Mouse (Mus musculus): Measurements from ENCODE around the gene Smpdl3b. TPM values are rescaled to one million over a fixed set of nuclear protein-coding genes. Genes with fewer than 3 reads are reported as not detected.
A peak's percentile ranks its signal among the peaks of the same experiment; 100 is the strongest.

The Smpdl3b gene
- polyA plus RNA-seq (2012; fragmentation: generic; extraction: Trizol), result 21.4 TPM
- long read RNA-seq, experiment 1, transcript Smpdl3b-201 (8 exons, 2,006 nt), result major isoform, 12 of 18 reads
- long read RNA-seq, experiment 1, partial matches to known transcripts, result 5 of 18 reads
- long read RNA-seq, experiment 1, other reads (novel, unspliced or antisense), result 1 of 18 reads
- long read RNA-seq, experiment 2, transcript Smpdl3b-201 (8 exons, 2,006 nt), result major isoform, 113 of 123 reads
- long read RNA-seq, experiment 2, partial matches to known transcripts, result 0 of 123 reads
- long read RNA-seq, experiment 2, other reads (novel, unspliced or antisense), result 10 of 123 reads

DNA sequence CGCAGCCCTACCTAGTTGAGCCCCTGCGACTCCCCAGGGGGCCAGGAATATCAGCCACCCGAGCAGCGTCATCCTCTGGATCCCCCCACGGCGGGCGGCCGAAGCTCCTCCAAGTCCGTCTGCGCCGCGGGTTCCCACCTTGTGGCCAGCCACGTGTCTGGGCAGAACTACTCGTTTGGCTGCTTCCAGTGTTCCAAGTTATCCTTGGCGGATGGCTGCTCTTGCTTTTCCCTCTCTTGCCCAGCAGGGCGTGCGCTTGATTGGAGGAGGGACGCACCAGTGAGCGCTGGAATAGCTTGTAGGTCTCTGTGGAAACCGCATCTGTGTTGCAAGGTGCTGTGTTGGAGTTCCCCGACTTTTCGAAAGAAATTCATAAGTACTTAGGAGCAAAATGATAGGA is at the start of gene Smpdl3b:
Gene Smpdl3b (minus strand): TSS at position 279 of the 400 bp plus-strand sequence.
- Histone ChIP-seq H3K79me3 (ENCODE audit: low read depth) (no peaks in the 10 kb centered on the region), H3K4me3 (ENCODE audit: insufficient read depth, poor library complexity, severe bottlenecking) (peak within 1 kb of the TSS; percentile 41)

DNA sequence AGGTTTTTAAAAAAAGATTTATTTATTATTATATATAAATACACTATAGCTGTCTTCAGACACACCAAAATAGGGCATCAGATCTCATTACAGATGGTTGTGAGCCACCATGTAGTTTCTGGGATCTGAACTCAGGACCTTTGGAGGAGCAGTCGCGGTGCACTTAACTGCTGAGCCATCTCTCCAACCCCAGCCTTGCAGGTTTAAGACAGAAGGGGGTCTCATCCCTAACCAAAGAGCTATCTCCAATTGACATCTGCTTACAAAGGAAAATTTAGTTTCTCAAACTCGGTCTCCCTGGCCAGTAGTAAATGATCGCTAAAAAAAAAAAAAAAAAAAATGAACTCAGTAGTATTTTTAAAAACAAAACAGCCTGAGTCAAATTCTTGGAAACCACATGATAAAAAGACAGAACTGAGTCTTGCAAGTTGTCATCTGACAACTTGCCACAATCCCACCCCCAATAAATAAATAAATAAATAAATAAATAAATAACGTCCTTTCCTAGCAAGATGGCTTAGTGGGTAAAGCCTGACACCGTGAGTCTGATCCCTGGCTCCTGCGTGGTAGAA is 49.7 kb upstream of the Smpdl3b start:
- TF ChIP-seq CTCF (IDR thresholded peaks at IDR 0.05; ENCODE audit: control insufficient read depth, insufficient read depth, insufficient read length), result no peak
- no peak for TF ChIP-seq MAX (IDR thresholded peaks at IDR 0.05)
- TF ChIP-seq MYOG (IDR thresholded peaks at IDR 0.05; ENCODE audit: control insufficient read depth, extremely low read depth, insufficient read length), result no peak
- no peak for TF ChIP-seq FOSL1 (IDR thresholded peaks at IDR 0.05; ENCODE audit: insufficient read depth, low read length, poor library complexity, severe bottlenecking)
- no peak for TF ChIP-seq USF1 (IDR thresholded peaks at IDR 0.05; ENCODE audit: low read depth)
- TF ChIP-seq MYOD1 (IDR thresholded peaks at IDR 0.05; ENCODE audit: control insufficient read depth, insufficient read length, low read depth), result no peak
- TF ChIP-seq CEBPB (IDR thresholded peaks at IDR 0.05; ENCODE audit: low read depth), result no peak
- Histone ChIP-seq H3ac (ENCODE audit: control insufficient read depth, insufficient read length, low read depth) (no peak overlapping the region), H3K79me2 (ENCODE audit: control insufficient read depth, insufficient read depth) (no peaks in the 10 kb centered on the region), H3K79me3 (ENCODE audit: low read depth) (no peaks in the 10 kb centered on the region), H3K36me3 (ENCODE audit: control insufficient read depth, insufficient read depth) (no peaks in the 10 kb centered on the region), H3K4me3 (ENCODE audit: insufficient read depth, poor library complexity, severe bottlenecking) (no peak overlapping the region), H3K27me3 (ENCODE audit: control insufficient read depth, insufficient read depth, insufficient read length) (no peaks in the 10 kb centered on the region)

More for the DNA sequence above, at the start of gene Smpdl3b:
- no peaks in the 10 kb centered on the region for H3K27me3 ChIP-seq (ENCODE audit: control insufficient read depth, insufficient read depth, insufficient read length)
- peak within 1 kb of the TSS; percentile 81 for H3ac ChIP-seq (ENCODE audit: control insufficient read depth, insufficient read length, low read depth)
- TF ChIP-seq CTCF (IDR thresholded peaks at IDR 0.05; ENCODE audit: control insufficient read depth, insufficient read depth, insufficient read length) (peak; percentile 8), MYOD1 (IDR thresholded peaks at IDR 0.05; ENCODE audit: control insufficient read depth, insufficient read length, low read depth) (no peak), MYOG (IDR thresholded peaks at IDR 0.05; ENCODE audit: control insufficient read depth, extremely low read depth, insufficient read length) (no peak), MAX (IDR thresholded peaks at IDR 0.05) (peak; percentile 98), FOSL1 (IDR thresholded peaks at IDR 0.05; ENCODE audit: insufficient read depth, low read length, poor library complexity, severe bottlenecking) (no peak), CEBPB (IDR thresholded peaks at IDR 0.05; ENCODE audit: low read depth) (peak; percentile 30), USF1 (IDR thresholded peaks at IDR 0.05; ENCODE audit: low read depth) (peak; percentile 24)
- H3K36me3 ChIP-seq (ENCODE audit: control insufficient read depth, insufficient read depth), result no peaks in the 10 kb centered on the region
- peaks cover 10% of the 10 kb centered on the region for H3K79me2 ChIP-seq (ENCODE audit: control insufficient read depth, insufficient read depth)

DNA sequence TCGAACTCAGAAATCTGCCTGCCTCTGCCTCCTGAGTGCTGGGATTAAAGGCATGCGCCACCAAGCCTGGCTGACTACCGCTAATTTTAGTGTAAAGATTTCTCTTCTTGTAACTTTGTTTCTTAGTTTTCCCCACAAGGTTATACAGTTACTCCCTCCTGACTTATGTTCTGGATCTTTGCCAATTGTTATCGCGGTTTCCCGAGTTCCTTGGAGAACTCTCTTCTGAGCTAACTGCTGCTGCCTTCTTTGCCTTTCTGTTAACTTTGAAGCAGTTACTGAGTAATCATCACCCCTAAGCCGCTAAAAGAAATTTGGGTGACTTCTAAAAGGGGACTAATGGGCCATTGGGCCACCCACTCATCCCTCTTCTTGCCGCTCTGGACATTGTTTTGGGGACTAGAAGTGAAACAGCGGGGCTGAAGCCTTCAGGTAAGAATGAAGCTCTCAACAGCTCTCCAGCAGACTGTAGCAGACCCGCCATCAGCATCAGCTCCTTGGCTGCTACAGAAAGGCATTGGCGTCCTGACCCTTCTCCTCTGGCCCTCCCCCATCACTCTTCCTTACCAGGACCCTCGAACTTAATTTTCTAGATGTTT is 48.6 kb upstream of the Smpdl3b start:
- no peaks in the 10 kb centered on the region for H3K79me3 ChIP-seq (ENCODE audit: low read depth)
- H3K36me3 ChIP-seq (ENCODE audit: control insufficient read depth, insufficient read depth), result no peaks in the 10 kb centered on the region
- H3K4me3 ChIP-seq (ENCODE audit: insufficient read depth, poor library complexity, severe bottlenecking), result no peak overlapping the region
- no peaks in the 10 kb centered on the region for H3K79me2 ChIP-seq (ENCODE audit: control insufficient read depth, insufficient read depth)
- no peak overlapping the region for H3ac ChIP-seq (ENCODE audit: control insufficient read depth, insufficient read length, low read depth)
- no peaks in the 10 kb centered on the region for H3K27me3 ChIP-seq (ENCODE audit: control insufficient read depth, insufficient read depth, insufficient read length)
- TF ChIP-seq MYOG (IDR thresholded peaks at IDR 0.05; ENCODE audit: control insufficient read depth, extremely low read depth, insufficient read length) (no peak), MYOD1 (IDR thresholded peaks at IDR 0.05; ENCODE audit: control insufficient read depth, insufficient read length, low read depth) (no peak), MAX (IDR thresholded peaks at IDR 0.05) (no peak), FOSL1 (IDR thresholded peaks at IDR 0.05; ENCODE audit: insufficient read depth, low read length, poor library complexity, severe bottlenecking) (no peak), USF1 (IDR thresholded peaks at IDR 0.05; ENCODE audit: low read depth) (no peak), CEBPB (IDR thresholded peaks at IDR 0.05; ENCODE audit: low read depth) (no peak), CTCF (IDR thresholded peaks at IDR 0.05; ENCODE audit: control insufficient read depth, insufficient read depth, insufficient read length) (no peak)

DNA sequence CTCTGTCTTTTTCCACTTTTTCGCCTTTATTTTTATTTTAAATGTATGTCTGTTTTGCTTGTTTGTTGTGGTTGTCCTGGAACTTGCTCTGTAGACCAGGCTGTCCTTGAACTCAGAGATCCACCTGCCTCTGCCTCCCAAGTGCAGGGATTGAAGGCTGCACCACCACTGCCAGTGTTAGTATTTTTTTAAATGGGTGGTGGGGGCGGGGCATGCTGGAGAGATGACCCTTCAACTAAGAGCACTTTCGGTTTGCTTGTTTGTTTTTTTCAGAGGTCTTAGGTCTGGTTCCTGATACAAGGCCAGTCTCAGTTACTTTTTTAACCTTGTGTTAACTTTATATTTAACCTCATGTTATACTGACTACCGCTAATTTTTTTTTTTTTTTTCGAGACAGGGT is 48.1 kb upstream of the Smpdl3b start:
- Histone ChIP-seq H3K36me3 (ENCODE audit: control insufficient read depth, insufficient read depth) (no peaks in the 10 kb centered on the region), H3K79me2 (ENCODE audit: control insufficient read depth, insufficient read depth) (no peaks in the 10 kb centered on the region), H3K79me3 (ENCODE audit: low read depth) (no peaks in the 10 kb centered on the region), H3ac (ENCODE audit: control insufficient read depth, insufficient read length, low read depth) (no peak overlapping the region), H3K4me3 (ENCODE audit: insufficient read depth, poor library complexity, severe bottlenecking) (no peak overlapping the region), H3K27me3 (ENCODE audit: control insufficient read depth, insufficient read depth, insufficient read length) (no peaks in the 10 kb centered on the region)
- TF ChIP-seq MYOG (IDR thresholded peaks at IDR 0.05; ENCODE audit: control insufficient read depth, extremely low read depth, insufficient read length) (no peak), MAX (IDR thresholded peaks at IDR 0.05) (no peak)

DNA sequence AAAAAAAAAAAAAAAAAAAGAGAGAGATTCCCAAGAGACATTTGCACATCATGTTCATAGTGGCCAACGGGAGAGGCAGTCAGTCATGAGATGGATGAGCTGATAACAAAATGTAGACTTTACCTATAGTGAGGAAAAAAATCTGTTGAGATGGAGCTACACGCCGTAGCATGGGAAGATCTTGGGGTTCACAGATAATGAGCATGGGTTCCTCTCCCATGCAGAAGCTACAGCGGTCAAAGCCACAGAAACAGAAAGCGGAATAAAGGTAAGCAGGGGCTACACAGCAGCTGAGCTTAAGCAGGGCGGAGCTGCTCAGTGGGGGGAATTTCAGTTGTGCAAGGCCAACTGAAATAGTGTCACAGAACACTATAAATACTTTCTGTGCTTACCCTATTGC is 47.3 kb upstream of the Smpdl3b start:
- no peaks in the 10 kb centered on the region for H3K27me3 ChIP-seq (ENCODE audit: control insufficient read depth, insufficient read depth, insufficient read length)
- H3K79me2 ChIP-seq (ENCODE audit: control insufficient read depth, insufficient read depth), result no peaks in the 10 kb centered on the region
- H3K36me3 ChIP-seq (ENCODE audit: control insufficient read depth, insufficient read depth), result no peaks in the 10 kb centered on the region
- no peaks in the 10 kb centered on the region for H3K79me3 ChIP-seq (ENCODE audit: low read depth)
- no peak overlapping the region for H3K4me3 ChIP-seq (ENCODE audit: insufficient read depth, poor library complexity, severe bottlenecking)
- no peak for TF ChIP-seq MYOG (IDR thresholded peaks at IDR 0.05; ENCODE audit: control insufficient read depth, extremely low read depth, insufficient read length)
- no peak overlapping the region for H3ac ChIP-seq (ENCODE audit: control insufficient read depth, insufficient read length, low read depth)

DNA sequence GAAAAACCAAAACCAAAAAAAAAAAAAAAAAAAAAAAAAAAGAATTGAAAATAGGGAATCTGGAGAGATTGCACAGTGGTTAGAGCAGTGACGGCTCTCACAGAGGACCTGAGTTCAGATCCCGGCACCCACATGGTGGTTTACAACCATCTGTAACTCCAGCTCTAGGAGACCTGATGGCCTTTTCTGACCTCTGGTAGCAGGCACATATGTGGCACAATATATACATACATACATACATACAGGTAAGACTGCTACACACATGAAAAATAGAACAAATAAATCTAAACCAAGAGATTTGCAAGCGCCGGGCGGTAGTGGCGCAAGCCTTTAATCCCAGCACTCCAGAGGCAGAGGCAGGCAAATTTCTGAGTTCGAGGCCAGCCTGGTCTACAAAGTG is 46.8 kb upstream of the Smpdl3b start:
- TF ChIP-seq MAX (IDR thresholded peaks at IDR 0.05) (no peak), USF1 (IDR thresholded peaks at IDR 0.05; ENCODE audit: low read depth) (no peak), CTCF (IDR thresholded peaks at IDR 0.05; ENCODE audit: control insufficient read depth, insufficient read depth, insufficient read length) (no peak), FOSL1 (IDR thresholded peaks at IDR 0.05; ENCODE audit: insufficient read depth, low read length, poor library complexity, severe bottlenecking) (no peak), MYOD1 (IDR thresholded peaks at IDR 0.05; ENCODE audit: control insufficient read depth, insufficient read length, low read depth) (no peak), CEBPB (IDR thresholded peaks at IDR 0.05; ENCODE audit: low read depth) (no peak), MYOG (IDR thresholded peaks at IDR 0.05; ENCODE audit: control insufficient read depth, extremely low read depth, insufficient read length) (no peak)
- Histone ChIP-seq H3K79me3 (ENCODE audit: low read depth) (no peaks in the 10 kb centered on the region), H3K36me3 (ENCODE audit: control insufficient read depth, insufficient read depth) (no peaks in the 10 kb centered on the region), H3K27me3 (ENCODE audit: control insufficient read depth, insufficient read depth, insufficient read length) (no peaks in the 10 kb centered on the region), H3ac (ENCODE audit: control insufficient read depth, insufficient read length, low read depth) (no peak overlapping the region), H3K79me2 (ENCODE audit: control insufficient read depth, insufficient read depth) (no peaks in the 10 kb centered on the region), H3K4me3 (ENCODE audit: insufficient read depth, poor library complexity, severe bottlenecking) (no peak overlapping the region)
